Mouse (Mus musculus): ENCODE results near the gene Sorbs2. TPM values are rescaled to one million over a fixed set of nuclear protein-coding genes. Genes with fewer than 3 reads are reported as not detected.

The Sorbs2 gene
- polyA plus RNA-seq, 1 experiment from 2014 or later: 23.9 TPM

- no peak overlapping the region for H3K4me2 ChIP-seq (ENCODE audit: low read depth, low read length)
- 82% methylated on average over 14 of the region's 14 CpGs for WGBS
- no peaks in the 10 kb centered on the region for H3K4me1 ChIP-seq (replicated peaks; ENCODE audit: control insufficient read depth, insufficient read depth, low read length)
- no peaks in the 10 kb centered on the region for H3K27me3 ChIP-seq (ENCODE audit: control insufficient read depth, insufficient read depth, low read depth, low read length)
- H3K4me3 ChIP-seq (ENCODE audit: low read length): no peak overlapping the region
- H3K27ac ChIP-seq (ENCODE audit: low read length): no peak overlapping the region
- no peaks in the 10 kb centered on the region for H3K9me3 ChIP-seq (ENCODE audit: control insufficient read depth, low read length)
- ATAC-seq (ENCODE audit: low read depth): no peak
- no peaks in the 10 kb centered on the region for H3K36me3 ChIP-seq (ENCODE audit: control insufficient read depth, insufficient read depth, low read length)
- H3K9ac ChIP-seq (ENCODE audit: low read length): no peak overlapping the region
These were observed 287.3 kb downstream of the Sorbs2 start for GRCm38 (mm10) chr8:45794847-45795246.

- ATAC-seq (ENCODE audit: low read depth): peak; percentile 23; the same call in 1 of the 2 replicates
- Histone ChIP-seq H3K9ac (ENCODE audit: low read length) (no peak overlapping the region), H3K4me3 (ENCODE audit: low read length) (peak overlapping the region; percentile 20), H3K9me3 (ENCODE audit: control insufficient read depth, low read length) (no peaks in the 10 kb centered on the region), H3K27ac (ENCODE audit: low read length) (no peak overlapping the region), H3K36me3 (ENCODE audit: control insufficient read depth, insufficient read depth, low read length) (no peaks in the 10 kb centered on the region), H3K4me2 (ENCODE audit: low read depth, low read length) (peak overlapping the region; percentile 37), H3K4me1 (replicated peaks; ENCODE audit: control insufficient read depth, insufficient read depth, low read length) (no peaks in the 10 kb centered on the region), H3K27me3 (ENCODE audit: control insufficient read depth, insufficient read depth, low read depth, low read length) (no peaks in the 10 kb centered on the region)
- 53% methylated on average over 11 of the region's 11 CpGs for WGBS
These were observed 288.7 kb downstream of the Sorbs2 start for GRCm38 (mm10) chr8:45796331-45796740.

GRCm38 (mm10) chr8:45799517-45799916, 291.9 kb downstream of the Sorbs2 start:
- ATAC-seq (ENCODE audit: low read depth): no peak
- Histone ChIP-seq H3K27ac (ENCODE audit: low read length) (no peak overlapping the region), H3K9ac (ENCODE audit: low read length) (no peak overlapping the region), H3K9me3 (ENCODE audit: control insufficient read depth, low read length) (no peaks in the 10 kb centered on the region), H3K27me3 (ENCODE audit: control insufficient read depth, insufficient read depth, low read depth, low read length) (no peaks in the 10 kb centered on the region), H3K4me1 (replicated peaks; ENCODE audit: control insufficient read depth, insufficient read depth, low read length) (no peaks in the 10 kb centered on the region), H3K4me3 (ENCODE audit: low read length) (no peak overlapping the region), H3K36me3 (ENCODE audit: control insufficient read depth, insufficient read depth, low read length) (no peaks in the 10 kb centered on the region), H3K4me2 (ENCODE audit: low read depth, low read length) (no peak overlapping the region)
- 83% methylated on average over 4 of the region's 4 CpGs for WGBS

- Histone ChIP-seq H3K27ac (ENCODE audit: low read length) (no peak overlapping the region), H3K4me1 (replicated peaks; ENCODE audit: control insufficient read depth, insufficient read depth, low read length) (no peaks in the 10 kb centered on the region), H3K4me3 (ENCODE audit: low read length) (no peak overlapping the region), H3K4me2 (ENCODE audit: low read depth, low read length) (no peak overlapping the region), H3K36me3 (ENCODE audit: control insufficient read depth, insufficient read depth, low read length) (no peaks in the 10 kb centered on the region), H3K9me3 (ENCODE audit: control insufficient read depth, low read length) (no peaks in the 10 kb centered on the region), H3K27me3 (ENCODE audit: control insufficient read depth, insufficient read depth, low read depth, low read length) (no peaks in the 10 kb centered on the region), H3K9ac (ENCODE audit: low read length) (no peak overlapping the region)
- 88% methylated on average over 6 of the region's 6 CpGs for WGBS
- no peak for ATAC-seq (ENCODE audit: low read depth)
These were observed 301.0 kb downstream of the Sorbs2 start for GRCm38 (mm10) chr8:45808597-45808996.

- Histone ChIP-seq H3K27me3 (ENCODE audit: control insufficient read depth, insufficient read depth, low read depth, low read length) (no peaks in the 10 kb centered on the region), H3K4me1 (replicated peaks; ENCODE audit: control insufficient read depth, insufficient read depth, low read length) (no peaks in the 10 kb centered on the region; the same call in none of the 2 replicates), H3K4me2 (ENCODE audit: low read depth, low read length) (no peak overlapping the region), H3K9me3 (ENCODE audit: control insufficient read depth, low read length) (no peaks in the 10 kb centered on the region), H3K36me3 (ENCODE audit: control insufficient read depth, insufficient read depth, low read length) (no peaks in the 10 kb centered on the region), H3K4me3 (ENCODE audit: low read length) (no peak overlapping the region), H3K9ac (ENCODE audit: low read length) (no peak overlapping the region), H3K27ac (ENCODE audit: low read length) (no peak overlapping the region)
- 26% methylated on average over 7 of the region's 7 CpGs for WGBS
- no peak for ATAC-seq (ENCODE audit: low read depth)
These were observed 309.3 kb downstream of the Sorbs2 start for GRCm38 (mm10) chr8:45816765-45817426.

GRCm38 (mm10) chr8:45821650-45822049, 314.1 kb downstream of the Sorbs2 start:
- ATAC-seq (ENCODE audit: low read depth): no peak
- Histone ChIP-seq H3K4me1 (replicated peaks; ENCODE audit: control insufficient read depth, insufficient read depth, low read length) (peaks cover 3% of the 10 kb centered on the region), H3K4me3 (ENCODE audit: low read length) (no peak overlapping the region), H3K27me3 (ENCODE audit: control insufficient read depth, insufficient read depth, low read depth, low read length) (no peaks in the 10 kb centered on the region), H3K36me3 (ENCODE audit: control insufficient read depth, insufficient read depth, low read length) (no peaks in the 10 kb centered on the region), H3K27ac (ENCODE audit: low read length) (peak overlapping the region; percentile 17; the same call in 1 of the 2 replicates), H3K9ac (ENCODE audit: low read length) (no peak overlapping the region), H3K9me3 (ENCODE audit: control insufficient read depth, low read length) (no peaks in the 10 kb centered on the region), H3K4me2 (ENCODE audit: low read depth, low read length) (no peak overlapping the region)
- WGBS: 46% methylated on average over 5 of the region's 5 CpGs

- no peaks in the 10 kb centered on the region for H3K4me1 ChIP-seq (replicated peaks; ENCODE audit: control insufficient read depth, insufficient read depth, low read length)
- ATAC-seq (ENCODE audit: low read depth): 0 out of 2 replicates have a peak, but pooled peaks have one; percentile 36
- no peak overlapping the region for H3K9ac ChIP-seq (ENCODE audit: low read length)
- no peaks in the 10 kb centered on the region for H3K36me3 ChIP-seq (ENCODE audit: control insufficient read depth, insufficient read depth, low read length)
- WGBS: 65% methylated on average over 2 of the region's 2 CpGs
- H3K4me3 ChIP-seq (ENCODE audit: low read length): no peak overlapping the region
- no peaks in the 10 kb centered on the region for H3K9me3 ChIP-seq (ENCODE audit: control insufficient read depth, low read length)
- no peak overlapping the region for H3K27ac ChIP-seq (ENCODE audit: low read length)
- H3K4me2 ChIP-seq (ENCODE audit: low read depth, low read length): no peak overlapping the region
- H3K27me3 ChIP-seq (ENCODE audit: control insufficient read depth, insufficient read depth, low read depth, low read length): no peaks in the 10 kb centered on the region
These were observed 322.5 kb downstream of the Sorbs2 start for GRCm38 (mm10) chr8:45829985-45830548.

GRCm38 (mm10) chr8:45833896-45834295, 326.3 kb downstream of the Sorbs2 start:
- Histone ChIP-seq H3K9me3 (ENCODE audit: control insufficient read depth, low read length) (no peaks in the 10 kb centered on the region), H3K9ac (ENCODE audit: low read length) (no peak overlapping the region), H3K27ac (ENCODE audit: low read length) (no peak overlapping the region), H3K36me3 (ENCODE audit: control insufficient read depth, insufficient read depth, low read length) (no peaks in the 10 kb centered on the region), H3K27me3 (ENCODE audit: control insufficient read depth, insufficient read depth, low read depth, low read length) (no peaks in the 10 kb centered on the region), H3K4me1 (replicated peaks; ENCODE audit: control insufficient read depth, insufficient read depth, low read length) (no peaks in the 10 kb centered on the region), H3K4me2 (ENCODE audit: low read depth, low read length) (no peak overlapping the region), H3K4me3 (ENCODE audit: low read length) (no peak overlapping the region)
- ATAC-seq (ENCODE audit: low read depth): no peak
- 70% methylated on average over 2 of the region's 2 CpGs for WGBS

- no peak overlapping the region for H3K4me3 ChIP-seq (ENCODE audit: low read length)
- H3K9me3 ChIP-seq (ENCODE audit: control insufficient read depth, low read length): no peaks in the 10 kb centered on the region
- no peaks in the 10 kb centered on the region for H3K36me3 ChIP-seq (ENCODE audit: control insufficient read depth, insufficient read depth, low read length)
- H3K27me3 ChIP-seq (ENCODE audit: control insufficient read depth, insufficient read depth, low read depth, low read length): no peaks in the 10 kb centered on the region
- peaks cover 9% of the 10 kb centered on the region; the same call in 1 of the 2 replicates for H3K4me1 ChIP-seq (replicated peaks; ENCODE audit: control insufficient read depth, insufficient read depth, low read length)
- WGBS: 86% methylated on average over 5 of the region's 5 CpGs
- no peak overlapping the region for H3K9ac ChIP-seq (ENCODE audit: low read length)
- H3K27ac ChIP-seq (ENCODE audit: low read length): no peak overlapping the region
- ATAC-seq (ENCODE audit: low read depth): no peak
- no peak overlapping the region for H3K4me2 ChIP-seq (ENCODE audit: low read depth, low read length)
These were observed 335.7 kb downstream of the Sorbs2 start for GRCm38 (mm10) chr8:45843306-45843705.

Measured in lung, embryonic 16.5 days (tissue).